Mouse (Mus musculus) olfactory bulb, adult 2 months (tissue): ENCODE measurements around the gene Zfp536.

Experiments used
- CTCF ChIP-seq: fragments of 200-500 bp; IDR thresholded peaks from 2 replicates; pipeline ENCODE4 v1.5.1; 2012; ENCODE audit warnings: low read depth, mild to moderate bottlenecking, low read length, moderate library complexity; ENCODE audit not compliant: insufficient read depth
- POLR2A ChIP-seq: fragments of 200-500 bp; IDR thresholded peaks from 2 replicates; pipeline ENCODE4 v1.6.1; 2012; ENCODE audit warnings: mild to moderate bottlenecking, low read depth, low read length, moderate library complexity; ENCODE audit not compliant: insufficient read depth

- TF ChIP-seq CTCF: no peak
- no peak for TF ChIP-seq POLR2A
These were observed 78.4 kb downstream of the Zfp536 start for GRCm38 (mm10) chr7:37695066-37695465.
